Mouse (Mus musculus): ENCODE measurements around the gene Cacng5.

- TF ChIP-seq CTCF (IDR thresholded peaks at IDR 0.05; ENCODE audit: low read depth) (no peak), EP300 (optimal IDR thresholded peaks at IDR 0.05) (no peak)
These were observed 9.5 kb downstream of the Cacng5 start for GRCm38 (mm10) chr11:107905364-107905763.

All from stomach, postnatal 0 days (tissue).